Mouse (Mus musculus): ENCODE measurements around the gene Dnajc17. TPM values are rescaled to one million over a fixed set of nuclear protein-coding genes. Genes with fewer than 3 reads are reported as not detected.
A peak's percentile ranks its signal among the peaks of the same experiment; 100 is the strongest.

Dnajc17 gene
- polyA plus RNA-seq, 2 experiments = 5.4 to 9.5 TPM

DNA sequence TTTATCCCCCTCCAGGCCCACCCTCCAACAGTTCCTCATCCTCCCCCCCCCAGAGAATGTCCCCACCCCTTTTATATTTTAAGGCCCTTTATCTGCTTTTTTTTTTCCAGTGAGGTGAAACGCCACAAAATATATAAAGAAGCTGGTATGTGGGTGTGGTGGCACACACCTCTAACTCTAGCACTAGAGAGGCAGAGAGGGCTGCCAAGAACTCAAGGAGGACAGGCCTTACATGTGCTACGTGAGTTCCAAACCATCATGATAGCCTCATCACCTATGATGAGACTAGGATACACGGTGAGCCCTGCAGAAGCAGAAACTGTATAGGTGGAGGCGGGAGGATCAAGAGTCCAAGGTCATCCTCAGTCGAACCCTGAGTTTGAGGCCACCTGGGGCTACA lies 17.6 kb downstream of the Dnajc17 start:
- whole genome bisulfite sequencing (ENCODE audit: insufficient replicate concordance) = 61% methylated on average over 5 of the region's 5 CpGs
- Histone ChIP-seq H3K27me3 (ENCODE audit: control insufficient read depth, insufficient read depth, low read length) (no peaks in the 10 kb centered on the region), H3K4me1 (replicated peaks; ENCODE audit: control insufficient read depth in 2 of 2, insufficient read depth in 2 of 2, low read length in 1 of 2) (peaks cover 0 to 3% of the 10 kb centered on the region in 2 experiments; a peak in 1 of 4 replicates), H3K9ac (replicated peaks) (no peak overlapping the region), H3K27ac (no peak overlapping the region), H3K4me2 (ENCODE audit: low read depth) (no peak overlapping the region), H3K9me3 (ENCODE audit: control insufficient read depth, low read length) (no peaks in the 10 kb centered on the region), H3K36me3 (replicated peaks; ENCODE audit: control insufficient read depth, insufficient read depth, low read depth) (no peaks in the 10 kb centered on the region), H3K4me3 (ENCODE audit: insufficient read depth in 1 of 2, low read depth in 2 of 2, low read length in 2 of 2) (no peak overlapping the region)
- no peak for TF ChIP-seq CTCF (IDR thresholded peaks at IDR 0.05; ENCODE audit: low read depth)
- no peak for TF ChIP-seq EP300 (IDR thresholded peaks at IDR 0.05; ENCODE audit: low read depth)
- no peak for DNase-seq (ENCODE audit: low read depth in 3 of 3, low spot score in 3 of 3)
- no peak for ATAC-seq (ENCODE audit: insufficient read depth)

GRCm38 (mm10) chr2:119189029-119189710 lies 19.4 kb downstream of the Dnajc17 start:
- Histone ChIP-seq H3K36me3 (replicated peaks; ENCODE audit: control insufficient read depth, insufficient read depth, low read depth) (no peaks in the 10 kb centered on the region), H3K27ac (no peak overlapping the region), H3K4me3 (ENCODE audit: insufficient read depth in 1 of 2, low read depth in 2 of 2, low read length in 2 of 2) (peak overlapping the region; percentile 45 to 62), H3K4me2 (ENCODE audit: low read depth) (peak overlapping the region; percentile 89), H3K9ac (replicated peaks) (0 out of 2 replicates have a peak overlapping the region, but pooled peaks have one; percentile 43), H3K4me1 (replicated peaks; ENCODE audit: control insufficient read depth in 2 of 2, insufficient read depth in 2 of 2, low read length in 1 of 2) (peaks cover 0 to 3% of the 10 kb centered on the region in 2 experiments; a peak in 1 of 4 replicates), H3K9me3 (ENCODE audit: control insufficient read depth, low read length) (no peaks in the 10 kb centered on the region), H3K27me3 (ENCODE audit: control insufficient read depth, insufficient read depth, low read length) (no peaks in the 10 kb centered on the region)
- DNase-seq (ENCODE audit: low read depth in 3 of 3, low spot score in 3 of 3) = peak; percentile 57 to 75 (median 65)
- TF ChIP-seq CTCF (IDR thresholded peaks at IDR 0.05; ENCODE audit: low read depth) (peak; percentile 95), EP300 (IDR thresholded peaks at IDR 0.05; ENCODE audit: low read depth) (no peak)
- WGBS (ENCODE audit: insufficient replicate concordance) = 5% methylated on average over 15 of the region's 15 CpGs
- peak; percentile 89 for ATAC-seq (ENCODE audit: insufficient read depth)

- 68% methylated on average over 7 of the region's 7 CpGs for WGBS (ENCODE audit: insufficient replicate concordance)
- no peak for TF ChIP-seq EP300 (IDR thresholded peaks at IDR 0.05; ENCODE audit: low read depth)
- TF ChIP-seq CTCF (IDR thresholded peaks at IDR 0.05; ENCODE audit: low read depth) = no peak
- Histone ChIP-seq H3K27me3 (ENCODE audit: control insufficient read depth, insufficient read depth, low read length) (no peaks in the 10 kb centered on the region), H3K4me1 (replicated peaks; ENCODE audit: control insufficient read depth in 2 of 2, insufficient read depth in 2 of 2, low read length in 1 of 2) (no peaks in the 10 kb centered on the region), H3K9ac (replicated peaks) (no peak overlapping the region), H3K9me3 (ENCODE audit: control insufficient read depth, low read length) (no peaks in the 10 kb centered on the region), H3K36me3 (replicated peaks; ENCODE audit: control insufficient read depth, insufficient read depth, low read depth) (no peaks in the 10 kb centered on the region; the same call in 1 of the 2 replicates), H3K4me3 (ENCODE audit: insufficient read depth in 1 of 2, low read depth in 2 of 2, low read length in 2 of 2) (no peak overlapping the region), H3K27ac (no peak overlapping the region), H3K4me2 (ENCODE audit: low read depth) (no peak overlapping the region)
- DNase-seq (ENCODE audit: low read depth in 3 of 3, low spot score in 3 of 3) (no peak), ATAC-seq (ENCODE audit: insufficient read depth) (no peak)
Measured at GRCm38 (mm10) chr2:119182914-119183313, 25.7 kb downstream of the Dnajc17 start.

DNA sequence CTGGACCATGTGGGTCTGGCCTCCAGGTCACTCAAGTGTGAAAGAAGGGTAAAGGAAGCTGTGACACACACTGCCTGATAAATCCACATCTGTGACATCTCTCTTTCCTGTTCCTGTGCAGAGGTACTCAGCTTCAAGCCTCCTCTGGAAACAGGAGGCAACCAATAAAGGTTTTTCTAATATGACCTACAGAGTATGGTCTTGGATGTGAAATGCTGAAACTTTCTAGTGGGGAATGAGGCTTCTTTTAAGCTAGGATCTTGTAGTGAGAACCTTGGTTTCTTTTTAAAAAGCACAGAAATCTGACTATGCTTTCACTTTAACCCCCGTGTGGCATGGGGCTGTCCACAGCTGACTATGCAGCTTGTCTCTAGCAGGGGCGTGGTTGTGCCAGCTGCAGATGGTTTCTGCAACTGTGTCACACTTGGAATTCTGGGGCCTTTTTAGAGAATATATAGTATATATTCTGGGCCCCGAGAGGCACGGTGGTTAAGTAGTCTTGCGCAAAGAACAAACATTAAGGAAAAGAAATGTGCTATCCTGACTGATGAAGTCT lies 31.1 kb downstream of the Dnajc17 start:
- no peak for ATAC-seq (ENCODE audit: insufficient read depth)
- 71% methylated on average over 5 of the region's 5 CpGs for WGBS (ENCODE audit: insufficient replicate concordance)

GRCm38 (mm10) chr2:119176761-119177160 lies 31.8 kb downstream of the Dnajc17 start:
- H3K36me3 ChIP-seq (replicated peaks; ENCODE audit: control insufficient read depth, insufficient read depth, low read depth) = no peaks in the 10 kb centered on the region
- 58% methylated on average over 3 of the region's 3 CpGs for WGBS (ENCODE audit: insufficient replicate concordance)
- H3K9me3 ChIP-seq (ENCODE audit: control insufficient read depth, low read length) = no peaks in the 10 kb centered on the region
- H3K4me3 ChIP-seq (ENCODE audit: insufficient read depth in 1 of 2, low read depth in 2 of 2, low read length in 2 of 2) = no peak overlapping the region
- H3K9ac ChIP-seq (replicated peaks) = no peak overlapping the region
- no peak overlapping the region for H3K4me2 ChIP-seq (ENCODE audit: low read depth)
- H3K4me1 ChIP-seq (replicated peaks; ENCODE audit: control insufficient read depth in 2 of 2, insufficient read depth in 2 of 2, low read length in 1 of 2) = peaks cover 9 to 12% of the 10 kb centered on the region in 2 experiments
- TF ChIP-seq CTCF (IDR thresholded peaks at IDR 0.05; ENCODE audit: low read depth) (0 out of 2 replicates have a peak, but pooled peaks have one; percentile 27), EP300 (IDR thresholded peaks at IDR 0.05; ENCODE audit: low read depth) (no peak)
- no peak overlapping the region for H3K27ac ChIP-seq
- DNase-seq (ENCODE audit: low read depth in 3 of 3, low spot score in 3 of 3) (no peak), ATAC-seq (ENCODE audit: insufficient read depth) (no peak)
- H3K27me3 ChIP-seq (ENCODE audit: control insufficient read depth, insufficient read depth, low read length) = no peaks in the 10 kb centered on the region

More for the DNA sequence above, 31.1 kb downstream of the Dnajc17 start:
- no peaks in the 10 kb centered on the region for H3K9me3 ChIP-seq (ENCODE audit: control insufficient read depth, low read length)
- H3K4me1 ChIP-seq (replicated peaks; ENCODE audit: control insufficient read depth in 2 of 2, insufficient read depth in 2 of 2, low read length in 1 of 2) = peaks cover 9 to 10% of the 10 kb centered on the region in 2 experiments
- H3K4me3 ChIP-seq (ENCODE audit: insufficient read depth in 1 of 2, low read depth in 2 of 2, low read length in 2 of 2) = no peak overlapping the region
- no peaks in the 10 kb centered on the region for H3K36me3 ChIP-seq (replicated peaks; ENCODE audit: control insufficient read depth, insufficient read depth, low read depth)
- H3K27me3 ChIP-seq (ENCODE audit: control insufficient read depth, insufficient read depth, low read length) = no peaks in the 10 kb centered on the region
- H3K9ac ChIP-seq (replicated peaks) = no peak overlapping the region
- no peak overlapping the region for H3K4me2 ChIP-seq (ENCODE audit: low read depth)
- DNase-seq (ENCODE audit: low read depth in 3 of 3, low spot score in 3 of 3) = no peak
- H3K27ac ChIP-seq = no peak overlapping the region
- TF ChIP-seq CTCF (IDR thresholded peaks at IDR 0.05; ENCODE audit: low read depth) (no peak), EP300 (IDR thresholded peaks at IDR 0.05; ENCODE audit: low read depth) (no peak)

Data from liver, embryonic 14.5 days (tissue).